Mouse (Mus musculus) heart, adult 2 months (tissue): Measurements from ENCODE around the gene Ifitm10.

Source experiments
- CTCF ChIP-seq: fragments of 200-600 bp; IDR thresholded peaks from 2 replicates; pipeline ENCODE4 v1.8.1; 2022; ENCODE audit warnings: antibody characterized with exemption, mild to moderate bottlenecking, moderate library complexity
- EP300 ChIP-seq: fragments of 200-500 bp; IDR thresholded peaks from 2 replicates; pipeline ENCODE4 v1.6.1; 2011; ENCODE audit warnings: low read depth, low read length, control low read depth; ENCODE audit not compliant: insufficient read depth
- POLR2A ChIP-seq: fragments of 200-500 bp; IDR thresholded peaks from 2 replicates; pipeline ENCODE4 v1.6.1; 2011; ENCODE audit warnings: mild to moderate bottlenecking, low read depth, low read length, control low read depth; ENCODE audit not compliant: insufficient read depth

DNA sequence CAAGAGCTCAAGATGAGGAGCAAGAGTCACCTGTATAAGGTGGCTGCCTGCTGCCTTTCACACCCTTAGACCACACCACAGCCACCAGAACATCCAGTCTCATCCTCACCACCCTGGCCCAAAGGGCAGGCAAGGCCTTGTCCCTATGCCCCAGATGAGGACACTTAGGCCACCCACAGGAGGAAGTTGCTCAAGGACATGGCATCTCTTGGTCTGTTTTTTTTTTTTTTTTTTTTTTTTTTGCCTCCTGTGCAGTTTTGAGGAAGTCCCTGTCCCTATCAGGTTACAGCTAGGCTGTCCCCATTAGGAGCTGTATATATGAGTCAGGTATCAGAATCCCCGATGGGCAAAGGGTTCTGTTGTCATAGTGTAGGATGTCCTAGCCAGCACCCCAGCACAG lies 25.7 kb upstream of the Ifitm10 start:
- TF ChIP-seq CTCF (no peak), EP300 (no peak), POLR2A (no peak)
